Mouse (Mus musculus) forebrain, embryonic 15.5 days (tissue): Measurements from ENCODE around the gene Gm49378. TPM values are rescaled to one million over a fixed set of nuclear protein-coding genes. Genes with fewer than 3 reads are reported as not detected.

Experiments used
- ATAC-seq: fragments of 200-750 bp; cut with Nextera tagmentation; replicated peaks from 2 replicates; pipeline ENCODE4 v1.8.0; 2017; ENCODE audit warnings: mild to moderate bottlenecking, moderate TSS enrichment, moderate library complexity
- H3K27ac ChIP-seq: fragments of 300-500 bp; sonication (generic); replicated peaks from 2 replicates; pipeline ENCODE4 v1.5.1; 2015; ENCODE audit warnings: mild to moderate bottlenecking, inconsistent platforms
- H3K27me3 ChIP-seq: fragments of 300-500 bp; sonication (generic); 2 replicates; pipeline ENCODE4 v1.6.1; 2015; ENCODE audit warnings: inconsistent platforms
- H3K36me3 ChIP-seq: fragments of 300-500 bp; sonication (generic); 2 replicates; pipeline ENCODE4 v1.6.1; 2015; ENCODE audit warnings: mild to moderate bottlenecking, inconsistent platforms
- H3K4me1 ChIP-seq: fragments of 300-500 bp; sonication (generic); 2 replicates; pipeline ENCODE4 v1.6.1; 2015; ENCODE audit warnings: inconsistent platforms
- H3K4me2 ChIP-seq: fragments of 300-500 bp; sonication (generic); replicated peaks from 2 replicates; pipeline ENCODE4 v1.6.1; 2015; ENCODE audit warnings: mild to moderate bottlenecking, inconsistent platforms
- H3K4me3 ChIP-seq: fragments of 300-500 bp; sonication (generic); 2 replicates; pipeline ENCODE4 v1.5.1; 2015; ENCODE audit warnings: mild to moderate bottlenecking, inconsistent platforms
- H3K9ac ChIP-seq: fragments of 300-500 bp; sonication (generic); replicated peaks from 2 replicates; pipeline ENCODE4 v1.6.1; 2015; ENCODE audit warnings: mild to moderate bottlenecking, inconsistent platforms
- H3K9me3 ChIP-seq: fragments of 300-500 bp; sonication (generic); 2 replicates; pipeline ENCODE4 v1.6.1; 2016; ENCODE audit warnings: inconsistent platforms
- WGBS: fragments of 180-500 bp; shearing (Covaris S2); methylation state at CpG from one replicate; pipeline ENCODE4 v1.1.7; 2015; ENCODE audit warnings: mixed read lengths; 5-methylcytosine and 5-hydroxymethylcytosine counted together
- polyA plus RNA-seq: library from polyadenylated mRNA; unstranded; fragments of >200 nt; fragmentation: Nextera tagmentation; extraction: Ambion mirVana; gene quantifications from 2 replicates; pipeline ENCODE4 v1.2.1, GENCODE M21; 2015

Gm49378 gene
- polyA plus RNA-seq, 1 experiment from 2014 or later: 2.0 TPM

GRCm38 (mm10) chr14:55651528-55651927, 13.8 kb upstream of the Gm49378 start:
- H3K9ac ChIP-seq: no peak overlapping the region
- H3K4me1 ChIP-seq: no peaks in the 10 kb centered on the region
- H3K36me3 ChIP-seq: no peaks in the 10 kb centered on the region
- no peaks in the 10 kb centered on the region for H3K27me3 ChIP-seq
- WGBS: 90% methylated on average over 7 of the region's 7 CpGs
- no peak overlapping the region for H3K4me2 ChIP-seq
- no peak overlapping the region for H3K27ac ChIP-seq
- H3K4me3 ChIP-seq: no peak overlapping the region
- H3K9me3 ChIP-seq: no peaks in the 10 kb centered on the region
- ATAC-seq: no peak

- no peaks in the 10 kb centered on the region for H3K9me3 ChIP-seq
- 97% methylated on average over 2 of the region's 2 CpGs for WGBS
Measured at GRCm38 (mm10) chr14:55649884-55650283, 12.2 kb upstream of the Gm49378 start, which contains the start of gene Tssk4. Tssk4 (plus strand) TSS chr14:55650184.

GRCm38 (mm10) chr14:55644261-55644888, 6.7 kb upstream of the Gm49378 start:
- Histone ChIP-seq H3K9me3 (no peaks in the 10 kb centered on the region), H3K4me3 (peak overlapping the region; percentile 71), H3K4me1 (peaks cover 22% of the 10 kb centered on the region), H3K4me2 (peak overlapping the region; percentile 76), H3K27me3 (no peaks in the 10 kb centered on the region), H3K36me3 (peaks cover 18% of the 10 kb centered on the region), H3K27ac (no peak overlapping the region), H3K9ac (peak overlapping the region; percentile 86)
- WGBS: 29% methylated on average over 17 of the region's 17 CpGs
- ATAC-seq: no peak

More at GRCm38 (mm10) chr14:55649884-55650283, 12.2 kb upstream of the Gm49378 start, which contains the start of gene Tssk4:
- no peak for ATAC-seq
- Histone ChIP-seq H3K27me3 (no peaks in the 10 kb centered on the region), H3K4me3 (no peak within 1 kb of the TSS), H3K4me1 (peaks cover 4% of the 10 kb centered on the region), H3K27ac (no peak within 1 kb of the TSS), H3K4me2 (no peak within 1 kb of the TSS), H3K9ac (no peak within 1 kb of the TSS), H3K36me3 (no peaks in the 10 kb centered on the region)

DNA sequence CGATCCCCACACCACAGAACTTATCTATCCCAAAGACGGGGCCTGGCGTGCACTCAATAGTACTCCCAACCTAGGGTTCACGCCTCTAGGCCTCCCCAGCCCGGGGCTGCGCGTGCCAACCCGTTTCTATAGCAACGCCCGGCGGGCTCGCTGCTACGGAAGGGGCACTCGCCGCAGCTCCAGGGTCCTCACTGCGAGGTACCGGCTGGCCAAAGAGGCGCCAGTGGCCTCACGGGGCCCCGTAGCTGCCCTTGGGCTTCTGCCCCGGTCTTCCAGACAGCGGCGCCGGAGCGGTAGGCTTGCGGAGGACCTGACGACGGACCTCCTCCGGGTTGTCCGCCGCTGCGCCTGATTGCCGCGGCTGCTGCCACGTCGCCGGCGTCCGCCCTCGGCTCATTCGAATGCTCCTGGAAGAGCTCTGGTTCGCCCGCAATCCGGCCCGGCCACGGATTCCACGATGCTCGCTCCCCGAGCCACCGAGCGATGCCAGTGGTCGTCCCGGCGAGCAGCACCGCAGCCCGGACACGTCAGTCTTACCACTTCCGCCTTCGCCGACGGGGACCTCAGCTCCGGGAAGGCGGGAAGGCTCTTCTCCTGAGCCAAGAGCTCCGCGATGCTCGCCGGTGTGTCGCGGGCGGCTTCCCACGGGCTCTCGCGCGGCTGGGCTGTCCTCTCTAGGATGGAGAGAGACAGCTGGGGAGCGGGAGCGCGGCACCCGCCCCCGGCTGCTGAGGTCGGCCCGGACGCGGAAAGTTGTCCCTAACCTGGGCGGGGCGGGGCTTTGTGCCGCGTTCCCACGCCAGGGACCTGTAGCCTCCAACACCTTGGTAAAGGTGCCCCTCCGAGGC, 5.6 kb upstream of the Gm49378 start, which contains the start of gene Tm9sf1:
Tm9sf1 (minus strand) TSS at position 747 of the 848 bp plus-strand sequence.
- Histone ChIP-seq H3K27me3 (no peaks in the 10 kb centered on the region), H3K27ac (peak within 1 kb of the TSS; percentile 94), H3K9me3 (no peaks in the 10 kb centered on the region), H3K4me1 (peaks cover 22% of the 10 kb centered on the region), H3K4me2 (peak within 1 kb of the TSS; percentile 76), H3K4me3 (peak within 1 kb of the TSS; percentile 71), H3K9ac (peak within 1 kb of the TSS; percentile 86), H3K36me3 (peaks cover 28% of the 10 kb centered on the region)
- under 1% methylated on average over 83 of the region's 89 CpGs for WGBS
- peak; percentile 92 for ATAC-seq

- peak overlapping the region; percentile 86 for H3K9ac ChIP-seq
- peak overlapping the region; percentile 76 for H3K4me2 ChIP-seq
- peak overlapping the region; percentile 71 for H3K4me3 ChIP-seq
- H3K4me1 ChIP-seq: peaks cover 22% of the 10 kb centered on the region
- no peaks in the 10 kb centered on the region for H3K27me3 ChIP-seq
- no peaks in the 10 kb centered on the region for H3K9me3 ChIP-seq
- H3K36me3 ChIP-seq: peaks cover 34% of the 10 kb centered on the region
- peak overlapping the region; percentile 94 for H3K27ac ChIP-seq
- peak; percentile 57 for ATAC-seq
- WGBS: 20% methylated on average over 8 of the region's 8 CpGs
Measured at GRCm38 (mm10) chr14:55642679-55643059, 5.0 kb upstream of the Gm49378 start.

DNA sequence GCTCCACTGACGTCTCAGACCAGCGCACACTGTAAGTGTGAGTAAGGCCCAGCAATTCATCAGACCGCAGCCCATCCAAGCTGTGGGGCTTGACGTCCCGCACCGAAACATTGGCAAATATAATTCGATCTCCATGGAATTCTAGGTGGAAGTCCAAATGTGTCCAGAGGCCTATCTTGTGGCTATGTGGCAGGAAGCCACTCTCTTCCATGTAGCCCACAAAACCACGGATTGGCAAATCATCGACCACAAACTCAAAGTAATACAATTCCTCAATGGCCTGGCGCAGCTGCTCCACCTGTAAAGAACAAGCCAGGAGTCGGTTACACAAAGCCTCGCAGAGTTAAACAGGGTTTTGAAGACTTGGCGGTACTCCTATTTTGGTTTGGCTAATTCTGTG, 3.6 kb upstream of the Gm49378 start:
- Histone ChIP-seq H3K9ac (no peak overlapping the region), H3K4me2 (no peak overlapping the region), H3K36me3 (peaks cover 45% of the 10 kb centered on the region), H3K4me1 (peaks cover 23% of the 10 kb centered on the region), H3K27ac (no peak overlapping the region), H3K27me3 (no peaks in the 10 kb centered on the region), H3K4me3 (no peak overlapping the region), H3K9me3 (no peaks in the 10 kb centered on the region)
- ATAC-seq: no peak
- 97% methylated on average over 13 of the region's 13 CpGs for whole genome bisulfite sequencing

DNA sequence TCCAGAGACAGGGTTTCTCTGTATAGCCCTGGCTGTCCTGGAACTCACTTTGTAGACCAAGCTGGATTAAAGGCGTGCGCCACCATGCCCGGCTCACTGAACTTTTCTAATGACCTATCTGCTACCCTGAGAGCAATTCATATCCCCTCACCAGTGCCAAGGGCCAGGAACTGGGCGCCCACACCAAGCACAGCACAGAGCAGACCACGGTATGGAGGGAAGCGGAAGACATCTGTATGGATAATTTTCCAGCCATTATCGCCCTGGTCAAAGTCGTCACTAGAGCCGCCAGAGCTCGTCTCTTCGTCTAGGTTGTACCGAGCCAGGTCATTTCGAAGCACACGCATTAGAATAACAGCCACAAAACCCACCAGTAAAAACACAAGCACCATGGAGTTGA, 3.1 kb upstream of the Gm49378 start:
- peaks cover 28% of the 10 kb centered on the region for H3K4me1 ChIP-seq
- H3K27me3 ChIP-seq: no peaks in the 10 kb centered on the region
- no peaks in the 10 kb centered on the region for H3K9me3 ChIP-seq
- no peak overlapping the region for H3K9ac ChIP-seq
- no peak overlapping the region for H3K27ac ChIP-seq
- no peak overlapping the region for H3K4me3 ChIP-seq
- 98% methylated on average over 14 of the region's 14 CpGs for WGBS
- ATAC-seq: no peak
- H3K36me3 ChIP-seq: peaks cover 47% of the 10 kb centered on the region
- no peak overlapping the region for H3K4me2 ChIP-seq

DNA sequence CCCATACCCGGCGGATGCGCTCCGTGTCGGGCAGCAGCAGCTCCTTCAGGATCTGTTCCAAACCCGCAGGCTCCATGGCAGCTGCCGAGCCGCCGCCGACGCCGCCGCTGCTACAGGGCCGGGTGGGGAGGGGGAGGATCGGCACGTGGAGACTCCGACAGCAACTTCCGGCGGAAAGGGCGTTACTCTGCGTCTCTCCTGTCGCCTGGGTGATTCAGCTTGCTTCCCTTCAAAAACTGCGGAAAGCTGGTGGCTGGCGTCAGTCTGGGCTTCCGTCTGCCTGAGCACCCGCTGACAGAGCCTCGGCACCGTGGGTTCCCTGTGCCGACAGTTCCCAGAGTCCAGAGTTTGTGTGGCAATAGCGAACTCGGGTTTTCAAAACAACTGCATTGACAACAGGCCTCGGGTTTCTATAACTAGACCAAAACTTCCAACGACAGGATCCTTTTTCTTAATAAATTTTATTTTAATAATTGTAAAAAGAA, 2.1 kb downstream of the Gm49378 start, which contains the start of gene Ipo4:
Ipo4 (minus strand) TSS at position 435 of the 485 bp plus-strand sequence.
- Histone ChIP-seq H3K9me3 (no peaks in the 10 kb centered on the region), H3K36me3 (peaks cover 67% of the 10 kb centered on the region), H3K4me3 (peak within 1 kb of the TSS; percentile 77), H3K9ac (peak within 1 kb of the TSS; percentile 80), H3K4me2 (peak within 1 kb of the TSS; percentile 91), H3K27me3 (no peaks in the 10 kb centered on the region), H3K27ac (peak within 1 kb of the TSS; percentile 89), H3K4me1 (peaks cover 17% of the 10 kb centered on the region)
- ATAC-seq: peak; percentile 93
- 1% methylated on average over 33 of the region's 33 CpGs for WGBS

GRCm38 (mm10) chr14:55634874-55635522, 2.7 kb downstream of the Gm49378 start:
- WGBS: 4% methylated on average over 23 of the region's 23 CpGs

DNA sequence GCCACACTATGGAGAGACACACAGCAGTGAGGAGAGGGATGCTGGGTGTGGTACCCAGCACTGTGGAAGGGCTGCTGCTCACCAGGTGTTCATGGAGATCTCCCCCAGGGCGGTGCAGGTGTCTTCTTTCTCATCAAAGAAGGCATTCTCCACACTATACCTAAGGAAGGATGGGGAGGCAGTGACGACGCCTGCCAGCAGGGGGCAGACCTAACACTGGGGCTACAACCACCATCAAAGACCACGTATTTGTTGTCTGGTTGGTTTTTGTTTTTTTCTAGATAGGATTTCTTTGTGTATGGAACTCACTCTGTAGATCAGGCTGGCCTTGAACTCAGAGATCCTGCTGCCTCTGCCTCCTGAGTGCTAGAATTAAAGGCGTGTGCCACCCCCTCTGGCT, 8.4 kb downstream of the Gm49378 start:
- no peaks in the 10 kb centered on the region for H3K9me3 ChIP-seq
- peaks cover 3% of the 10 kb centered on the region for H3K4me1 ChIP-seq
- H3K36me3 ChIP-seq: peaks cover 84% of the 10 kb centered on the region
- WGBS: 49% methylated on average over 5 of the region's 5 CpGs
- H3K4me2 ChIP-seq: no peak overlapping the region
- H3K27ac ChIP-seq: no peak overlapping the region
- H3K4me3 ChIP-seq: no peak overlapping the region
- no peaks in the 10 kb centered on the region for H3K27me3 ChIP-seq
- no peak overlapping the region for H3K9ac ChIP-seq
- ATAC-seq: no peak

More at GRCm38 (mm10) chr14:55634874-55635522, 2.7 kb downstream of the Gm49378 start:
- Histone ChIP-seq H3K9ac (peak overlapping the region; percentile 80), H3K36me3 (peaks cover 67% of the 10 kb centered on the region), H3K9me3 (no peaks in the 10 kb centered on the region), H3K4me2 (peak overlapping the region; percentile 91), H3K27me3 (no peaks in the 10 kb centered on the region), H3K4me3 (peak overlapping the region; percentile 77), H3K27ac (peak overlapping the region; percentile 89), H3K4me1 (peaks cover 17% of the 10 kb centered on the region)
- ATAC-seq: peak; percentile 85

DNA sequence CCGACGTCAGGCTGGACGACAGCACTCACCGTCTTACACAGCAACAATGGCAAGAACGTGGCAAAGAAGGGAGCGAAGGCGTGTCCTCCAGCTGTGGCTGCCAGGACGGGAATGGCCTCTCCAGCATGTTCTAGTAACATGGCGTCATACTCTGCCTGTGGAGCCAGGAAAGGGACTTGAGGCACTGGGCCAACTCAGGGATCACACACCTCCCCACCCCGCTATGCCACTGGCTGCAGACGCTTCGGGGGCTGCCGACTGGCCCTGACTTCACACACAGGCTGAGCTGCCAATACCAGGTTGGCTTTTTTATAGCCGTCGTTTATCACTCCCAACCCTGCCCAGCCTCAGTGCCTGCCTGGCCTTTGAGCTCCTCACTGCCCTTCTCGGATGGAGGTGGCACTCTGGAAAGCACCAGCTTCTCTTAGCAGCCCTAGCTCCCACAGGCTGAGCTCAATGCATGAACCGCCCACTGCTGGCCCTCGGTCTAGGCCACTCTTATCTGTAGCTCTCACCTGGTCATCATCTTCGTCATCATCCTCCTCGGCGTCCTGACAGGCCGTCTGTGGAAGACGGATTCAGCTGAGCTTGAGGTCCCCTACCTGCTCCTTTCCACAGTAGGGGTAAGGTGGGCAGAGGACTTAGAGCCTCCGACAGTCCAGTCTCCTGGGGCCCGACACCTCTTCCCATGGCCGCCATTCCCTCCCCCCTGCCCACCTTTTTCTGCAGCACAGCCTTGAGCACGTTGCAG, 9.4 kb downstream of the Gm49378 start:
- H3K4me2 ChIP-seq: no peak overlapping the region
- H3K4me3 ChIP-seq: no peak overlapping the region
- no peak overlapping the region for H3K27ac ChIP-seq
- 92% methylated on average over 27 of the region's 27 CpGs for WGBS
- no peaks in the 10 kb centered on the region for H3K27me3 ChIP-seq
- peaks cover 80% of the 10 kb centered on the region for H3K36me3 ChIP-seq
- H3K4me1 ChIP-seq: no peaks in the 10 kb centered on the region
- no peak for ATAC-seq
- no peak overlapping the region for H3K9ac ChIP-seq
- no peaks in the 10 kb centered on the region for H3K9me3 ChIP-seq
